Mouse (Mus musculus): ENCODE measurements around the gene Vmn2r60.
"Not testable (repeated sequence)": the region's sequence is repeated elsewhere in the genome, so short reads cannot be mapped to it uniquely, and the experiment has no call there.

The Vmn2r60 gene

GRCm38 (mm10) chr7:42107470-42107869, at the start of gene Vmn2r60:
Vmn2r60 (plus strand) TSS chr7:42107770.
- no peak for DNase-seq (ENCODE audit: low read depth, low spot score)

- DNase-seq (ENCODE audit: low read depth, low spot score) = no peak
Observed at GRCm38 (mm10) chr7:42058923-42059322, 48.6 kb upstream of the Vmn2r60 start, which contains the start of gene Vmn2r59. Vmn2r59 (minus strand) TSS chr7:42059023.

GRCm38 (mm10) chr7:42107061-42107460, 509 bp upstream of the Vmn2r60 start:
- not testable (repeated sequence) for DNase-seq (ENCODE audit: low read depth, low spot score)
